Mouse (Mus musculus) MEL (cell line): ENCODE data around the gene Irf2bp2. TPM values are rescaled to one million over a fixed set of nuclear protein-coding genes. Genes with fewer than 3 reads are reported as not detected.
A peak's percentile ranks its signal among the peaks of the same experiment; 100 is the strongest.

ENCODE experiments used
- DNase-seq: peaks from one replicate; pipeline ENCODE4 v3.0.0; 2011; ENCODE audit warnings: low read depth, low spot score
- H3K27ac ChIP-seq: 2 replicates; pipeline ENCODE4 v1.5.1; 2012; ENCODE audit warnings: low read depth, mild to moderate bottlenecking, control low read depth, low read length, moderate library complexity; ENCODE audit not compliant: control insufficient read depth
- H3K27me3 ChIP-seq, 2 experiments: fragments of 150-350 bp in 1 of 2; sonication (generic) in 1 of 2; 2 replicates each; pipeline ENCODE4 v1.6.1; 2012; ENCODE audit warnings: low read length in 2 of 2, mild to moderate bottlenecking in 2 of 2, improper control_type of control experiment in 1 of 2, moderate library complexity in 1 of 2; ENCODE audit not compliant: insufficient read depth in 2 of 2, control insufficient read depth in 1 of 2
- H3K36me3 ChIP-seq, 2 experiments: 2 replicates each; pipeline ENCODE4 v1.6.1; 2012 to 2014; ENCODE audit warnings: low read length in 2 of 2, improper control_type of control experiment in 1 of 2, inconsistent platforms in 1 of 2, mild to moderate bottlenecking in 1 of 2; ENCODE audit not compliant: insufficient read depth in 2 of 2, control insufficient read depth in 1 of 2
- H3K4me1 ChIP-seq, 2 experiments: fragments of 150-350 bp in 1 of 2; sonication (generic) in 1 of 2; 2 replicates each; pipeline ENCODE4 v1.6.1; 2012; ENCODE audit warnings: low read length in 2 of 2, improper control_type of control experiment in 1 of 2, mild to moderate bottlenecking in 1 of 2; ENCODE audit not compliant: insufficient read depth in 2 of 2, control insufficient read depth in 1 of 2
- H3K4me3 ChIP-seq, 2 experiments: fragments of 150-350 bp in 1 of 2; sonication (generic) in 1 of 2; 2 replicates each; pipeline ENCODE4 v1.5.1; 2012; ENCODE audit warnings: low read depth in 2 of 2, low read length in 2 of 2, mild to moderate bottlenecking in 2 of 2, moderate library complexity in 2 of 2, control low read depth in 1 of 2, improper control_type of control experiment in 1 of 2; ENCODE audit not compliant: control insufficient read depth in 1 of 2, insufficient read depth in 1 of 2
- H3K79me2 ChIP-seq: 2 replicates; pipeline ENCODE4 v1.6.1; 2012; ENCODE audit warnings: mild to moderate bottlenecking, low read length, moderate library complexity; ENCODE audit not compliant: control insufficient read depth, poor library complexity, insufficient read depth
- H3K9ac ChIP-seq: 2 replicates; pipeline ENCODE4 v1.6.1; 2012; ENCODE audit warnings: low read depth, mild to moderate bottlenecking, control low read depth, low read length, moderate library complexity; ENCODE audit not compliant: control insufficient read depth, poor library complexity, severe bottlenecking
- H3K9me3 ChIP-seq: fragments of 150-350 bp; sonication (generic); replicated peaks from 2 replicates; pipeline ENCODE4 v1.6.1; 2012; ENCODE audit warnings: mild to moderate bottlenecking, low read length, improper control_type of control experiment, moderate library complexity; ENCODE audit not compliant: insufficient read depth
- BHLHE40 ChIP-seq: IDR thresholded peaks from 2 replicates; pipeline ENCODE4 v1.6.1; 2012; ENCODE audit warnings: low read depth, mild to moderate bottlenecking, inconsistent platforms, low read length, improper control_type of control experiment, borderline replicate concordance
- CTCF ChIP-seq, 3 experiments: IDR thresholded peaks in 2 of 3; conservative IDR thresholded peaks in 1 of 3; 2 replicates each; pipeline ENCODE4 v1.5.1; 2011 to 2012; ENCODE audit warnings: low read length in 3 of 3, low read depth in 2 of 3, mild to moderate bottlenecking in 2 of 3, improper control_type of control experiment in 1 of 3, inconsistent platforms in 1 of 3, mixed read lengths in 1 of 3, moderate library complexity in 1 of 3; ENCODE audit not compliant: control insufficient read depth in 1 of 3, insufficient read depth in 1 of 3, poor library complexity in 1 of 3, severe bottlenecking in 1 of 3
- E2F4 ChIP-seq: IDR thresholded peaks from 2 replicates; pipeline ENCODE4 v1.6.1; 2011; ENCODE audit warnings: low read depth, low read length, improper control_type of control experiment, borderline replicate concordance
- ELF1 ChIP-seq: IDR thresholded peaks from 2 replicates; pipeline ENCODE4 v1.6.1; 2014; ENCODE audit warnings: low read depth, mild to moderate bottlenecking, inconsistent platforms, low read length, improper control_type of control experiment, moderate library complexity
- EP300 ChIP-seq, 2 experiments: IDR thresholded peaks; 2 replicates each; pipeline ENCODE4 v1.6.1; 2011; ENCODE audit warnings: improper control_type of control experiment in 2 of 2, low read length in 2 of 2, low read depth in 1 of 2, mild to moderate bottlenecking in 1 of 2
- ETS1 ChIP-seq: IDR thresholded peaks from 2 replicates; pipeline ENCODE4 v1.6.1; 2012; ENCODE audit warnings: low read depth, mild to moderate bottlenecking, inconsistent platforms, low read length, improper control_type of control experiment, moderate library complexity
- GATA1 ChIP-seq: IDR thresholded peaks from 2 replicates; pipeline ENCODE4 v1.6.1; 2011; ENCODE audit warnings: low read depth, low read length, improper control_type of control experiment
- HCFC1 ChIP-seq: IDR thresholded peaks from 2 replicates; pipeline ENCODE4 v1.6.1; 2012; ENCODE audit warnings: low read depth, mild to moderate bottlenecking, inconsistent platforms, low read length, improper control_type of control experiment, moderate library complexity
- JUND ChIP-seq: IDR thresholded peaks from 2 replicates; pipeline ENCODE4 v1.6.1; 2011; ENCODE audit warnings: low read depth, mild to moderate bottlenecking, improper control_type of control experiment, low read length
- KAT2A ChIP-seq: conservative IDR thresholded peaks from 2 replicates; pipeline ENCODE4 v1.6.1; 2012; ENCODE audit warnings: low read depth, low read length, improper control_type of control experiment, inconsistent platforms
- MAFK ChIP-seq: IDR thresholded peaks from 2 replicates; pipeline ENCODE4 v1.6.1; 2011; ENCODE audit warnings: low read depth, mild to moderate bottlenecking, low read length, improper control_type of control experiment, borderline replicate concordance
- MEF2A ChIP-seq: IDR thresholded peaks from 2 replicates; pipeline ENCODE4 v1.6.1; 2014; ENCODE audit warnings: low read depth, mild to moderate bottlenecking, inconsistent platforms, low read length, improper control_type of control experiment; ENCODE audit not compliant: poor library complexity, insufficient replicate concordance, severe bottlenecking; ENCODE audit errors: extremely low read depth
- RCOR1 ChIP-seq: IDR thresholded peaks from 2 replicates; pipeline ENCODE4 v1.6.1; 2012; ENCODE audit warnings: low read depth, mild to moderate bottlenecking, inconsistent platforms, low read length, improper control_type of control experiment
- SIN3A ChIP-seq: IDR thresholded peaks from 2 replicates; pipeline ENCODE4 v1.6.1; 2012; ENCODE audit warnings: low read length, improper control_type of control experiment, inconsistent platforms
- TCF12 ChIP-seq: IDR thresholded peaks from 2 replicates; pipeline ENCODE4 v1.6.1; 2014; ENCODE audit warnings: low read depth, mild to moderate bottlenecking, inconsistent platforms, low read length, improper control_type of control experiment, moderate library complexity
- UBTF ChIP-seq: IDR thresholded peaks from 2 replicates; pipeline ENCODE4 v1.6.1; 2012; ENCODE audit warnings: low read depth, mild to moderate bottlenecking, inconsistent platforms, low read length, improper control_type of control experiment, moderate library complexity, borderline replicate concordance; ENCODE audit not compliant: insufficient read depth
- USF1 ChIP-seq: IDR thresholded peaks from 2 replicates; pipeline ENCODE4 v1.6.1; 2014; ENCODE audit warnings: low read depth, mild to moderate bottlenecking, inconsistent platforms, low read length, improper control_type of control experiment, moderate library complexity
- USF2 ChIP-seq, 2 experiments: IDR thresholded peaks; 2 replicates each; pipeline ENCODE4 v1.6.1; 2011 to 2012; ENCODE audit warnings: improper control_type of control experiment in 2 of 2, low read length in 2 of 2, borderline replicate concordance in 1 of 2, inconsistent platforms in 1 of 2, low read depth in 1 of 2, mild to moderate bottlenecking in 1 of 2; ENCODE audit not compliant: insufficient read depth in 1 of 2
- ZKSCAN1 ChIP-seq: IDR thresholded peaks from 2 replicates; pipeline ENCODE4 v1.6.1; 2012; ENCODE audit warnings: low read depth, mild to moderate bottlenecking, inconsistent platforms, low read length, improper control_type of control experiment, moderate library complexity
- ZMIZ1 ChIP-seq: IDR thresholded peaks from 2 replicates; pipeline ENCODE4 v1.6.1; 2012; ENCODE audit warnings: low read depth, mild to moderate bottlenecking, inconsistent platforms, low read length, improper control_type of control experiment, moderate library complexity
- polyA plus RNA-seq, 2 experiments: library from polyadenylated mRNA; stranded (reverse) in 1 of 2; unstranded in 1 of 2; fragments of >175 nt in 1 of 2; fragments of >200 nt in 1 of 2; gene quantifications; 2 replicates each; pipeline versions ENCODE4 v1.2.1 to v1.2.4; 2012; ENCODE audit warnings: low replicate concordance in 2 of 2, low read depth in 1 of 2; ENCODE audit not compliant: insufficient read length in 2 of 2, insufficient read depth in 1 of 2, missing spikeins in 1 of 2
- total RNA-seq: library from RNA; depleted of rRNA; stranded (reverse); fragments of 300-350 nt; gene quantifications from 2 replicates; pipeline ENCODE4 v1.2.3, GENCODE M21; 2012

Irf2bp2 gene
- total and polyA plus RNA-seq, 3 experiments = 17.1 to 30.4 TPM; not detected in 1

DNA sequence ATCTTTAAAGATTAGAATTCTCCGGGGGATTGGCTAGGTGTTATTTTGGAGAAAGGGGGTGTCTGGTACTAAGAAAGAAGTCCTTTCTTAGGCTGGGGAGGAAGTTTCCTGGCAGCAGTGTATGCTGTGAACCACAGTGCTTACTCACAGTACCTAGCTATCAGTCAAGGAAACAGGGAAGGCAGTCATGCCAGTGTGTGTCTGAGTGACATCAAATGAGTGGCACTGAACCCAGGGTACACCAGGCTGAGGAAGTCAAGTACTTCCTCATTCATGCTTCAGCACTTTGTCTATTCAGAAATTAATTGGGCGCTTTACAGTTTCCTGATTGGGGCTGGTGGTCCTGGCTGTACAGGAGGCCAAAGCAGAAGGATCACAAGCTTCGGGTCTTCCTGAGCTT lies 34.8 kb upstream of the Irf2bp2 start:
- H3K9me3 ChIP-seq = no peaks in the 10 kb centered on the region
- 0 out of 4 replicates have a peak, but pooled peaks cover 0 to 2% of the 10 kb centered on the region in 2 experiments for H3K36me3 ChIP-seq
- H3K79me2 ChIP-seq = no peaks in the 10 kb centered on the region
- peak in 1 of 2 experiments; percentile 12; a peak in 1 of 4 replicates for TF ChIP-seq EP300 (IDR thresholded peaks at IDR 0.05; ENCODE audit: low read depth in 1 of 2, low read length in 2 of 2)
- 0 out of 2 replicates have a peak, but pooled peaks have one; percentile 14 for TF ChIP-seq ETS1
- no peak for TF ChIP-seq RCOR1
- TF ChIP-seq ELF1 = no peak
- no peak for TF ChIP-seq HCFC1
- no peak for TF ChIP-seq UBTF
- peaks cover 0 to 3% of the 10 kb centered on the region in 2 experiments; a peak in 1 of 4 replicates for H3K27me3 ChIP-seq
- H3K27ac ChIP-seq = no peak overlapping the region
- DNase-seq = peak; percentile 52
- H3K4me1 ChIP-seq = peaks cover 0 to 3% of the 10 kb centered on the region in 2 experiments; a peak in 3 of 4 replicates
- H3K9ac ChIP-seq = no peak overlapping the region
- H3K4me3 ChIP-seq = no peak overlapping the region

DNA sequence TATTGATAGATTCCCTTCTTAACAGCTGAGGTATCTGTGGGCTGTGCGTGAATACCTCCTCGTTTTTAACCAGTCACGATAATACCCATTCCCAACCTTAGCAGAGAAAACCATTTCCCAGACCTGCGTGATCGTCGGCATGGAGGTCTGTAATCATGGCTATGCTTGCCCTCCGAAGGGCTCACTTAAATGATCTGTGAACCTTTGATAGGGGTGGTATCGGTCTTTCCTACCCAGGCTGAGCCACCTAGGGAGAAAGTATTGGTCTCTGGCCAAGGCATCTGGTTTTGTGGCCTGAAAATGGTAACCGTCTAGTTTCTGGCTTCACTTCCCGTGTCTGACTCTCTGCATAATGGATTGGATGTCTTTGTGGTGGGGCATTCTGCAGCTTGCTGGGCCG lies 32.6 kb upstream of the Irf2bp2 start:
- no peaks in the 10 kb centered on the region for H3K79me2 ChIP-seq
- H3K27ac ChIP-seq = peak overlapping the region; percentile 34; the same call in 1 of the 2 replicates
- peak overlapping the region in 1 of 2 experiments; percentile 4; a peak in 1 of 4 replicates for H3K4me3 ChIP-seq
- DNase-seq = peak; percentile 35
- 0 out of 4 replicates have a peak, but pooled peaks cover 0 to 2% of the 10 kb centered on the region in 2 experiments for H3K36me3 ChIP-seq
- peak in 1 of 2 experiments; percentile 60; a peak in 2 of 4 replicates for TF ChIP-seq EP300 (IDR thresholded peaks at IDR 0.05; ENCODE audit: low read depth in 1 of 2, low read length in 2 of 2)
- TF ChIP-seq ZMIZ1 = no peak
- TF ChIP-seq ETS1 = 0 out of 2 replicates have a peak, but pooled peaks have one; percentile 8
- peak; percentile 55; the same call in 1 of the 2 replicates for TF ChIP-seq TCF12
- H3K4me1 ChIP-seq = peaks cover 0 to 3% of the 10 kb centered on the region in 2 experiments; a peak in 3 of 4 replicates
- H3K9ac ChIP-seq = no peak overlapping the region
- no peaks in the 10 kb centered on the region for H3K9me3 ChIP-seq
- peaks cover 0 to 3% of the 10 kb centered on the region in 2 experiments; a peak in 1 of 4 replicates for H3K27me3 ChIP-seq

DNA sequence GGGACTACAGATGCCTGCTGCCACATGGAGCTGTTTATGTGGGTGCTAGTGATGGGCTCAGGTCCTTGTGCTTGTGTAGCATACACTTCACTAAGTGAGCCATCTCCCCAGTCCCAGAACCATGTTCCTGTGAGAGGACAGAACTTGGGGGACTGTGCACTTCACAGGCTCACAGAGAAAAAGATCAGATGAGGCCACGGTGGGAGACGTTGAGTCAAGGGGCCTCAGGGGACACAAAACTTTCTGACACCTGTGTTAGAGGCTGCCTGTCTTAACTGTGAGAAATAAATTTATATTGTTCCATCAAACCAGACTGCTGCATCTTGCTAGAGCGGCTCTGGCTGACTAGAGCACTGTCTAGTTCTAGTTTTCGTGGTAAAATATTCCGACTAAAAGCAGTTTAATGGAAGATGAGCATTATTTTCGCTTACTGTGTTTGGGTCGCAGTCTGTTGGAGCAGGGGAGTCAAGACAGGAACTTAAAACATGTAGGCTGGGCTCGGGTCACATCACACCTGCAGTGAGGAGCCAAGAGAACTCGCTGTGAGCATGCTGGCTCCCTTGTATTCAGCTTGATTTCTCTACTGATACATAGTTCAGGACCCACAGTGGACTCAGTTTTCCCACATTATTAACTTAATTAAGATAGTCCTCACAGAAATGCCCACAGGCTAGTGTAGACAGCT lies 28.5 kb upstream of the Irf2bp2 start:
- TF ChIP-seq BHLHE40 = no peak
- no peak for TF ChIP-seq SIN3A
- TF ChIP-seq JUND = no peak
- TF ChIP-seq ZKSCAN1 = no peak
- no peak for TF ChIP-seq USF1
- no peak for TF ChIP-seq UBTF
- no peak for TF ChIP-seq USF2 (IDR thresholded peaks at IDR 0.05; ENCODE audit: borderline replicate concordance in 1 of 2, insufficient read depth in 1 of 2, low read depth in 1 of 2, low read length in 2 of 2)
- TF ChIP-seq ZMIZ1 = no peak
- TF ChIP-seq TCF12 = no peak
- no peak for TF ChIP-seq GATA1
- TF ChIP-seq E2F4 = no peak
- TF ChIP-seq MAFK = no peak
- no peak for TF ChIP-seq MEF2A
- TF ChIP-seq KAT2A = no peak
- no peak for TF ChIP-seq CTCF (IDR thresholded peaks at IDR 0.05 in 2 of 3, conservative IDR thresholded peaks at IDR 0.05 in 1 of 3; ENCODE audit: control insufficient read depth in 1 of 3, insufficient read depth in 1 of 3, low read depth in 2 of 3, low read length in 3 of 3, poor library complexity in 1 of 3, severe bottlenecking in 1 of 3)
- no peak overlapping the region for H3K9ac ChIP-seq
- 0 out of 4 replicates have a peak, but pooled peaks cover 0 to 2% of the 10 kb centered on the region in 2 experiments for H3K36me3 ChIP-seq
- H3K9me3 ChIP-seq = no peaks in the 10 kb centered on the region
- H3K27me3 ChIP-seq = peaks cover 0 to 3% of the 10 kb centered on the region in 2 experiments; a peak in 1 of 4 replicates
- H3K27ac ChIP-seq = no peak overlapping the region
- no peak for DNase-seq
- H3K4me1 ChIP-seq = peaks cover 0 to 3% of the 10 kb centered on the region in 2 experiments; a peak in 3 of 4 replicates
- no peaks in the 10 kb centered on the region for H3K79me2 ChIP-seq
- no peak overlapping the region for H3K4me3 ChIP-seq
